Mouse (Mus musculus) small intestine, adult 2 months (tissue): ENCODE results near the gene Gorasp2.

Experiments
- CTCF ChIP-seq: fragments of 200-500 bp; IDR thresholded peaks from 2 replicates; pipeline ENCODE4 v1.5.1; 2012; ENCODE audit warnings: low read depth, mild to moderate bottlenecking, control low read depth, inconsistent platforms, low read length, moderate library complexity, mixed read lengths; ENCODE audit not compliant: insufficient replicate concordance, insufficient read length; ENCODE audit errors: extremely low read depth
- POLR2A ChIP-seq: fragments of 200-500 bp; IDR thresholded peaks from 2 replicates; pipeline ENCODE4 v1.6.1; 2012; ENCODE audit warnings: low read depth, mild to moderate bottlenecking, control low read depth, inconsistent platforms, low read length, moderate library complexity

DNA sequence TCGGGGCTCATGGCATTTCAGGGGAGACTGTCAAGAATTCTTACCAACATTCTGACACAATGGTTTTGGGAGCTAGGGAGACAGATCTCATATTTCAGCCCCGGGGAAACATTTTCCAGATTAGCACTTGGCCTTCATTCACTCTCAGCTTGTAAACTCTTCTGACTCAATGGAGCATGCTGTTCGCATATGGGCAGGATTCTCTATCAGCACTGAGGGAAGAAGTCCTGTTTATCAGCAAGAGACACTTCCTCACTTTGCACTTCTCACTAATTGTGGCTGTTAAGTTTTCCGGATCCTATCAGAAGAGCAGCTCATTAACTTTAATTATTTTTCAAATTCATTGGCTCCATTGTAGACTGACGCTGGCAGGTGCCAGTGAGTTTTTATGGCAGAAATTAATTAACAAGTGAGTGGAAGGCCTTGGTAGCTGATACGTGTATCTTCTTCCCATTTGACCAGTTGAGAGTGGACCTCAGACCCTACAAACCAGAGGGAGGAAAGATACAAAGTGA lies 16.1 kb upstream of the Gorasp2 start:
- TF ChIP-seq CTCF (no peak), POLR2A (no peak)
